Mouse (Mus musculus) limb, embryonic 10.5 days (tissue): Measurements from ENCODE around the gene Gm43191. TPM values are rescaled to one million over a fixed set of nuclear protein-coding genes. Genes with fewer than 3 reads are reported as not detected.
"Not testable (repeated sequence)": the region's sequence is repeated elsewhere in the genome, so short reads cannot be mapped to it uniquely, and the experiment has no call there.

Experiments used
- DNase-seq: peaks from one replicate; pipeline ENCODE4 v3.0.0-alpha.2; 2017; ENCODE audit warnings: low spot score
- H3K27ac ChIP-seq: fragments of 300-500 bp; sonication (generic); 2 replicates; pipeline ENCODE4 v1.5.1; 2016; ENCODE audit warnings: mild to moderate bottlenecking
- H3K27me3 ChIP-seq: fragments of 300-500 bp; sonication (generic); 2 replicates; pipeline ENCODE4 v1.6.1; 2016; ENCODE audit warnings: low read depth, mild to moderate bottlenecking; ENCODE audit not compliant: poor library complexity, severe bottlenecking
- H3K36me3 ChIP-seq: fragments of 300-500 bp; sonication (generic); 2 replicates; pipeline ENCODE4 v1.6.1; 2016; ENCODE audit warnings: mild to moderate bottlenecking, moderate library complexity
- H3K4me1 ChIP-seq: fragments of 300-500 bp; sonication (generic); 2 replicates; pipeline ENCODE4 v1.6.1; 2016
- H3K4me3 ChIP-seq: fragments of 300-500 bp; sonication (generic); 2 replicates; pipeline ENCODE4 v1.5.1; 2016; ENCODE audit warnings: mild to moderate bottlenecking, moderate library complexity
- H3K9me3 ChIP-seq: fragments of 300-500 bp; sonication (generic); replicated peaks from 2 replicates; pipeline ENCODE4 v1.6.1; 2016; ENCODE audit warnings: mild to moderate bottlenecking
- WGBS: fragments of 180-500 bp; shearing (Covaris S2); methylation state at CpG from one replicate; pipeline ENCODE4 v1.1.7; 2016; 5-methylcytosine and 5-hydroxymethylcytosine counted together
- polyA plus RNA-seq: library from polyadenylated mRNA; unstranded; fragments of >200 nt; fragmentation: Nextera tagmentation; extraction: Ambion mirVana; gene quantifications from 2 replicates; pipeline ENCODE4 v1.2.1, GENCODE M21; 2016

Gm43191 gene
- polyA plus RNA-seq, 1 experiment from 2014 or later = not detected

DNA sequence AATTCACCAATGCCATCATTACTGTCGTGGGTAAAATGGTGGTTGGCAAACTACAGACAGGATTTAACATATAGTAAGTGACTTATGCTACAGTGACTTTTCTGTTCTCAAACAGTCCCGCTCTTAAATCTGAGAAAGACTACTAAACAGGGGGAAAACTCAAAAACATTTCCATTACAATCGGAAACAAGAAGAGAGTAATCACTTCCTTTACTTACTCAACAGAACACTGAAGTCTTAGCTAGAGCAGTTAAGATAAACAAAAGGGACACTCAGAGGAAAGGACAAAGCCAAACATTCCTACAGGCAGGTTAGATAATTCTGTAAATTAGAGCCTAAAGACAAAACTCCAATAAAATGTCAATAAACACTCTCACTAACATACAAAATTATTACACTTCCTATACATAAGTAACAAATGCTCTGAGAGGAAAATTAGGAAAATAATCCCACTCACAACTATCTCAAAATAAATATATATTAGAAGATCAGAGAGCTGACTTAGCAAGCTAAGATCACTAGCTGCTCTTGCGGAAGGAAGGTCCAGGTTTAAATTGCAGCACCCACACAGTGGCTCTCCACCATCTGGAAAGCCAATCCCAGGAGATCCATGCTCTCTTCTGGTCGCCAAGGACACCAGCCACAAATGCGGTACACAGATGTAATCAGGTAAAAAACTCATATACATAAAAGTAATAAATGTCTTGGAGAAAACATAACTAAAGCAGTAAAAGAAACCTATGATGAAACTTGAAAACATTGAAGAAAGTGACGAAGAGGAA lies 24.7 kb downstream of the Gm43191 start:
- DNase-seq = no peak
- Histone ChIP-seq H3K9me3 (no peaks in the 10 kb centered on the region), H3K4me1 (peaks cover 14% of the 10 kb centered on the region), H3K27ac (no peak overlapping the region), H3K4me3 (no peak overlapping the region), H3K36me3 (peaks cover 2% of the 10 kb centered on the region; the same call in 1 of the 2 replicates), H3K27me3 (no peaks in the 10 kb centered on the region)
- WGBS = 86% methylated on average over 7 of the region's 7 CpGs

DNA sequence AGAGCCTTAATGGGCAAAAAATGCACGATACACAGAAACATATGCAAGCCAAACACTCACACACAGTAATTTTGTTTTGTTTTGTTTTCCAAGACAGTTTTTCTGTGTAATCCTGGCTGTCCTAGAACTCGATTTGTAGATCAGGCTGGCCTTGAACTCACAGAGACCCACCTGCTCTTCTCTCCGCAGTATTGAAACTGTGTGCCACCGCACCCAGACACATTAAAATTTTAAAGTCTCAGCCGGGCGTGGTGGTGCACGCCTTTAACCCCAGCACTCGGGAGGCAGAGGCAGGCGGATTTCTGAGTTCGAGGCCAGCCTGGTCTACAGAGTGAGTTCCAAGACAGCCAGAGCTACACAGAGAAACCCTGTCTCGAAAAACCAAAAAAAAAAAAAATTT lies 27.0 kb downstream of the Gm43191 start:
- H3K36me3 ChIP-seq = peaks cover 20% of the 10 kb centered on the region
- H3K27ac ChIP-seq, DNase-seq, H3K27me3 ChIP-seq, H3K9me3 ChIP-seq, H3K4me1 ChIP-seq, H3K4me3 ChIP-seq: not testable (repeated sequence)
- WGBS = 96% methylated on average over 11 of the region's 11 CpGs

DNA sequence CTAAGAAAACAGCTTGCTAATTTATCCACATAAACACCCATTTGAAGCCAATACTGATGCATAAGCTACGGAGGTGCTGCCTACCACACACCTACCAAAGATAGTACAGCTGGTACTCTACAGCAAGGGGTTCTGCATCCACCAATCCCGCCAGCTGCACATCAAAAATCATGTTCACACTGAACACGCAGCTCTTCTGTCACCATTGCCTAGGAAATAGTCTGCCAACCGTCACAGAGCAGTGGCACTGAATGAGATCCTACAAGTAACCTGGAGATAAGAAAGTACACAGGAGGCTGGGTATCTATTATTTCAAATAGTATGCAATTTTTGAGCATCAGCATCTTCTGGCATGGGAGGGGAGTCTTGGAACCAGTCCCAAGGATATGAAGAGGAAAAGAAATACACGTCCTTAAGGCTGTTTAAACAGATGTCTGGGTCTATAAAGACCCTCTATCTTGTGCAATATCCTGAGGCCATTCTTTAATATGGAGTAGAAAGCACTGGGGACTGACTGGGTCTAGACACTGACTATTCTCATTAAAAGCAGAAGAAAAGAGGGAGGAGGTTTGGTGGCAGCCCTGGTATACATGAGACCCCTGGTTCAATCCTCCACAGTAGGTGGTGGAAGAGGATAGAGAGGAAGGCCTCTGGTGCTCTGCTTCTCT lies 27.6 kb downstream of the Gm43191 start:
- DNase-seq = no peak
- peaks cover 2% of the 10 kb centered on the region; the same call in 1 of the 2 replicates for H3K4me1 ChIP-seq
- 90% methylated on average over 5 of the region's 5 CpGs for WGBS
- H3K27ac ChIP-seq = no peak overlapping the region
- H3K36me3 ChIP-seq = peaks cover 27% of the 10 kb centered on the region
- H3K9me3 ChIP-seq = no peaks in the 10 kb centered on the region
- no peak overlapping the region for H3K4me3 ChIP-seq
- no peaks in the 10 kb centered on the region for H3K27me3 ChIP-seq

DNA sequence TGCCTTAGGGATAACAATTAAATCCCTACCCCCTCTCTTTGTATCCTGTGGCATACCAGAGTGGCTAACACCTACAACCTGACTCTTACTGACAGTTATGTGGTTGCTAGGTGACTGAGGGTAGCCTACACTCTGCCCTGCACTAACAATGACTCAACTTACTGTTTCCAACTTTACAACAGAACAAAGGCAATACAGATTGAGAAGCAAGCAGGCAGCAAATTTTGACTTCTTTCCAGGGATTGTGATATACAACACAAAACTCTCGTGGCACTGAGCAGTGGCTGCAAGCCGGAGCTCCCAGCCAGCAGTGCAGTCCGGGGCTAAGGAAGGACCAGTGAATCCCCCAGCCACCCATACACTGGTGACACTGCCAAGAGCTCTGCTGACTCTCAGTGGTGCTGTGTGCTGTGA lies 29.0 kb downstream of the Gm43191 start:
- Histone ChIP-seq H3K27me3 (no peaks in the 10 kb centered on the region), H3K27ac (no peak overlapping the region), H3K4me1 (peaks cover 2% of the 10 kb centered on the region; the same call in 1 of the 2 replicates), H3K36me3 (peaks cover 35% of the 10 kb centered on the region), H3K9me3 (no peaks in the 10 kb centered on the region), H3K4me3 (no peak overlapping the region)
- WGBS = 87% methylated on average over 3 of the region's 3 CpGs
- DNase-seq = no peak

DNA sequence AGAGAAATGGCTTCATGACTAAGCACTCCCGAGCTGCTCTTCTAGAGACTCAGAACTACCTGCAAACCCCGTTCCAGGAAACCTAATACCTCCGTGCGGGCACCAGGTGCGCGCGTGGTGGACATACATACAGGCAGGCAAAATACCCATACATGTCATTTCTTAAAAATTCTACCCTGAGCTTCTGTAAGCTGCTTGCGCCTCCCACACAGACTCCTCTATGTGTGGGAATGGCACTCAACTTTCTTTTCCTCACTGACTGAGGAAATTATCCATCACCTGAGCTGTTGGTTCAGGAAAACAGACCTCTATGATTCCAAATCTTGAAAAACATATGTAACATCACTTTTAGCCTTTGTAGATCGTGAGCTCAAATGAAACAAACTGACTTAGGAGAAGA lies 30.4 kb downstream of the Gm43191 start:
- DNase-seq = no peak
- Histone ChIP-seq H3K27me3 (no peaks in the 10 kb centered on the region), H3K4me1 (peaks cover 2% of the 10 kb centered on the region; the same call in 1 of the 2 replicates), H3K4me3 (no peak overlapping the region), H3K9me3 (no peaks in the 10 kb centered on the region), H3K36me3 (peaks cover 48% of the 10 kb centered on the region), H3K27ac (no peak overlapping the region)
- 97% methylated on average over 9 of the region's 9 CpGs for WGBS

DNA sequence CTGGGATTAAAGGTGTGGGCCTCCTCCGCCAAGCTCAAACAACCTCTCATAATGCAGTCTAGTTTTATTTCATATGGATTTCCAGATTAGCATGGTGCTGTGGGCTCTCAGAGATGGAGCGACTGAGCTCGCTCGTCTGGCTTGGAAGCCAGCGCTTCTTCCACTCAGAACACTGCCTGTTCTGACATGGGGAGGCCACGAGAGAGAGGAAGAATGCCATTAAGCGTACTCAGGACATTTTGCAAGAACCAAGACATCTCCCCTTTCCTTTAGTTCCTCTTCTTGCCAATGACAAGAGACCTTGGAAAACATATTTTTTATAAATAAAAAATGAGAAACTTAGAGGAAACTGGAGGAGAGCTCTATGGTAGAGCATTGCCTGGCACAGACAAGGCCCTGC lies 32.3 kb downstream of the Gm43191 start:
- DNase-seq = no peak
- no peak overlapping the region for H3K27ac ChIP-seq
- H3K36me3 ChIP-seq = peaks cover 67% of the 10 kb centered on the region

DNA sequence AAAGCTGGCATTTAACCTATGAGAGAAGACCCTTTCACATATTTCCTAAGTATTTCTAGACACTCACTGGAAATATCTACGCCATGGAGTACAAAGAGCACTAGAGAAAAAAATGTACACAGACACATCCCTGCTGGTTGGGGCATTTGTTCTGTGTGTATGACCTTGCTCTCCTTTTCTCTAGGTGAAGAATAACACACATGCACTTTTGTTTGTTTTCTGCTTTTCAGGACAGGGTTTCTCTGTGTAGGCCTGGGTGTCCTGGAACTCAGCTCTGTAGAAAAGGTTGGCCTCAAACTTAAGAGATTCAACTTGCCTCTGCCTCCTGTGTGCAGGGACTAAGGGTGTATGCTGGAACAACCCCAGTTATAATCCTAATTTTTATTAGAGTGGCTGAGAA lies 34.7 kb downstream of the Gm43191 start:
- no peak overlapping the region for H3K4me3 ChIP-seq
- no peaks in the 10 kb centered on the region for H3K9me3 ChIP-seq
- 96% methylated on average over 1 of the region's 1 CpGs for WGBS
- no peak overlapping the region for H3K27ac ChIP-seq
- H3K27me3 ChIP-seq = no peaks in the 10 kb centered on the region
- H3K4me1 ChIP-seq = no peaks in the 10 kb centered on the region
- peaks cover 88% of the 10 kb centered on the region for H3K36me3 ChIP-seq
- no peak for DNase-seq

More for the DNA sequence above, 32.3 kb downstream of the Gm43191 start:
- H3K4me3 ChIP-seq = no peak overlapping the region
- no peaks in the 10 kb centered on the region for H3K9me3 ChIP-seq
- 93% methylated on average over 7 of the region's 7 CpGs for WGBS
- no peaks in the 10 kb centered on the region for H3K27me3 ChIP-seq
- H3K4me1 ChIP-seq = peaks cover 2% of the 10 kb centered on the region; the same call in 1 of the 2 replicates

DNA sequence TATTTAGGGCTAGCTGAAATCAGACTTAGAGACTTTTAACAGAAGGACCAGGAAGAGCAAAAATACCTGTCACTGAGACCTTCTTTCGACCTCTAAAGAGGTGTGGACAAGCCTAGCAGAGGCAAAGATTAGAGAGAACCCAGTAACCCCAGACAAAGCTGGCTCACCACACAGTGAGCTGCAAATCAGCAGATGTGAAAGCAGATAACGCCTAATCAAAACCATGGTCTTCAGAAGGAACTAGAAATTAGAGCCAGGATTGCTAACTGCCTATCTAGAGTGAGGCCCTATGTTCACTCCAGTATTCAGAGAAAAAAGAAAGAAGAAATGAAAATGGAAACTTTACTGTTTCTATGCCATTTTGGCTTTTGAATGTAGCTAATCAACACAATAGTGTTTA lies 38.7 kb downstream of the Gm43191 start:
- WGBS = 91% methylated on average over 2 of the region's 2 CpGs
- Histone ChIP-seq H3K4me3 (no peak overlapping the region), H3K27me3 (no peaks in the 10 kb centered on the region), H3K4me1 (no peaks in the 10 kb centered on the region), H3K27ac (no peak overlapping the region), H3K9me3 (no peaks in the 10 kb centered on the region), H3K36me3 (peaks cover 97% of the 10 kb centered on the region)
- no peak for DNase-seq

DNA sequence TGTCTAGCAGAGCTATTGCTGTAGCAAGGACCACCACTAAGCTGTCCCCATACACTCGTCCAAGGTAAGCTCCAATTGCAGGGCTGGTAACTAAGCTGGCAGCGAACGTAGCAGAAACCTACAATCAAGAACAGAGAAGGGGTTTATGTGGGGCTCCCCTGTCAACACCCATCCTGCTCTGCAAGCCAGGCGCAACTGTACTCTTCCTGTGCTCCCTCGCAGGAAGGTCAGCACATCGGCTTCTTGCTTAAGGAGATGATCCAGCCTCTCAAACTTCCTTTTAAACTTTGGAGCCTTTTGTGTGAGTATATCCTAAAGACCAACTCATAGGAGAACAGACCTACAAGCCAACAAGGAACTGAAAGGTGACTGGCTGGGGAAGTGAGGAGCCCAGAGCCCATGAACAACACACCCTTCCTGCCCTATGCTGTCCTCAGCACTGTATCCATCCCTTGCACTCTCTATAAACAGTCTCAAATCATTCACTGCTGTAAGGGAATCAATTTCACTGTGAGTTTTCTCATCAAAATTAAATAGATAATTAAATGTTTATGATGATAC lies 39.2 kb downstream of the Gm43191 start:
- no peaks in the 10 kb centered on the region for H3K9me3 ChIP-seq
- 94% methylated on average over 6 of the region's 6 CpGs for WGBS
- no peaks in the 10 kb centered on the region for H3K27me3 ChIP-seq
- H3K4me3 ChIP-seq = no peak overlapping the region
- H3K36me3 ChIP-seq = peaks cover 97% of the 10 kb centered on the region
- no peak overlapping the region for H3K27ac ChIP-seq
- no peaks in the 10 kb centered on the region for H3K4me1 ChIP-seq
- DNase-seq = no peak

DNA sequence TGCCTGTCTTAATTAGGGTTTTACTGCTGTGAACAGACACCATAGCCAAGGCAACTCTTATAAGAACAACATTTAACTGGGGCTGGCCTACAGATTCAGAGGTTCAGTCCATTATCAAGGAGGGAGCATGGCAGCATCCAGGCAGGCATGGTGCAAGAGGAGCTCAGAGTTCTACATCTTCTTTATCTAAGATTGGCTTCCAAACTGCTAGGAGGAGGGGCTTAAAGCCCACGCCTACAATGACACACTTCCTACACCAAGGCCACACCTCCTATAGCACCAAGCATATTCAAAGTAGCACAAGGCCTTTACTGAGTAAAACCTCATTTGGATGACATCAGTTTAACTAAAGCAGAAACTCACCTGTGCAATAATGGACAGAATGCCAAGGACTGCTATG lies 41.0 kb downstream of the Gm43191 start:
- H3K9me3 ChIP-seq = no peaks in the 10 kb centered on the region
- DNase-seq = no peak
- H3K36me3 ChIP-seq = peaks cover 97% of the 10 kb centered on the region
- H3K27ac ChIP-seq = no peak overlapping the region
- H3K27me3 ChIP-seq = no peaks in the 10 kb centered on the region
- H3K4me3 ChIP-seq = no peak overlapping the region
- H3K4me1 ChIP-seq = no peaks in the 10 kb centered on the region
- WGBS = 88% methylated on average over 1 of the region's 1 CpGs

DNA sequence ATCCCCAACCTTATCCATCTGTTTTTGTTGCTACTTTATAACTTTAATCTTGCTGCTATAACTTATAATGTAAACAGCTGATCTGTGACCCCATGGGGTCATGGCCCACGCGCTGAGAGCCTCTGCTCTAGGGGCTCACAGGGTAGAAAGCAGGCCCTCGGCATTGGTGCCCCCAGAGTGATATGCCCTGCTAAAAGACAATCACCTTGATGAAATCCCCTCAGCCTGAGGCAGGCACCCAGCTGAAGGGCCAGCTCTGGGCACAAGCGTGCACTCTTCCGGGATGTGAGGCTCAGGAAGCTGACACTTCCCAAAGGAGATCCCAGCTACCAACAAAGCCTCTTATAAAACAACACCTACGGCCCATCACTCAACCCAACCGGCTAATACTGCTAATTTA lies 42.5 kb downstream of the Gm43191 start:
- Histone ChIP-seq H3K36me3 (peaks cover 97% of the 10 kb centered on the region), H3K4me3 (no peak overlapping the region), H3K27ac (no peak overlapping the region), H3K4me1 (no peaks in the 10 kb centered on the region), H3K27me3 (no peaks in the 10 kb centered on the region), H3K9me3 (no peaks in the 10 kb centered on the region)
- no peak for DNase-seq
- 90% methylated on average over 7 of the region's 7 CpGs for WGBS

DNA sequence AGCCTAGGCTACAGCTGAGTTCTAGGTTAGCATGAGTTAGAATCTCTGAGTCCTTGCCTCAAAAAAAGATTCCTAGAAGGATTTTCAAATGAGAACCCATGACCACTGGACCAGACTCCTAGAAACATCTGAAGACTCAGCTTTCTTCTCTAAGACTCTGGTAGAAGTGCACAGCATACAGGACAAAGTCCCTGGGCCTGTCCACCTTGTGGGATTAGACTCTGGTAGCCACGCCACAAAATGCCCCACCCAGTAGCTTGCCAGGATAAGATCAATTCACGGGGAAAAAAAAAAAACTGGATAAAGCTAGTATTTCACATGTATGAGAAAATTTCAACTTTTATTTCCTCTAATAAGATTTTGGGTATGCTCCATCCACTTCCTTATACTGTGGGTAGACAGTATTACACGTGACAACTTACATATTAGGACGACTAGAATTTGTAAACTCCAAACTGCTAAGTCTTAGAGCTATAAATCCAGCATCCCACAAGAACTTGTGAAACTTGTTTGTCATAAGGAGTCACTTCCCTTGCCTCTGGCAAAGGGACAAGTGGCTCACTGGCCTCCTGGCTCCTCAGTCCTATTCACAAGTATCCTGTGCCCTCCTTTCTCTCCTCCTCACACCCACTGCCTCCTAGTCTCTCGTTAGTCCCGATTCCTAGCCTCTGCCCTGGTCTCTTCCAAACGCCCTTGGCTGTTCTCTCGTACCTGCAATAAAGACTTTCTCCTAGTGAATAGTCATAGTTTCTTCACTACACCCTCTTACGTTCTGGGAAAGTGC lies 43.2 kb downstream of the Gm43191 start:
- H3K9me3 ChIP-seq = no peaks in the 10 kb centered on the region
- peaks cover 98% of the 10 kb centered on the region for H3K36me3 ChIP-seq
- DNase-seq = no peak
- no peak overlapping the region for H3K27ac ChIP-seq
- H3K4me1 ChIP-seq = no peaks in the 10 kb centered on the region
- no peaks in the 10 kb centered on the region for H3K27me3 ChIP-seq
- H3K4me3 ChIP-seq = no peak overlapping the region
- WGBS = 93% methylated on average over 9 of the region's 9 CpGs
